Mouse (Mus musculus) frontal cortex, adult 2 months (tissue): ENCODE data around the gene Wdr20rt. TPM values are rescaled to one million over a fixed set of nuclear protein-coding genes. Genes with fewer than 3 reads are reported as not detected.

ENCODE experiments used
- polyA plus RNA-seq: library from polyadenylated mRNA; depleted of rRNA; stranded (reverse); fragments of >200 nt; gene quantifications from 2 replicates; pipeline ENCODE4 v1.2.3, GENCODE M21; 2012; rRNA removed

The Wdr20rt gene
- polyA plus RNA-seq, 1 experiment = not detected

Other genes starting within 250 kb of the Wdr20rt start
- 44.5 and 50.9 TPM in 2 replicates for gene Prpf39, start 189.2 kb upstream of the Wdr20rt start, polyA plus RNA-seq
- gene Fkbp3, start 151.5 kb upstream of the Wdr20rt start, polyA plus RNA-seq = 270 and 323 TPM in 2 replicates
- 6.7 and 7.4 TPM in 2 replicates for gene Fancm, start 149.9 kb upstream of the Wdr20rt start, polyA plus RNA-seq
- gene Mis18bp1, start 52.9 kb upstream of the Wdr20rt start, polyA plus RNA-seq = 0.36 and 0.52 TPM in 2 replicates